Mouse (Mus musculus) liver, embryonic 14.5 days (tissue): ENCODE results near the gene Sik2.
A peak's percentile ranks its signal among the peaks of the same experiment; 100 is the strongest.

Source experiments
- CTCF ChIP-seq: IDR thresholded peaks from 2 replicates; pipeline ENCODE4 v1.5.1; 2016; ENCODE audit warnings: antibody characterized with exemption, low read depth, control low read depth
- EP300 ChIP-seq: IDR thresholded peaks from 2 replicates; pipeline ENCODE4 v1.6.1; 2016; ENCODE audit warnings: antibody characterized with exemption, low read depth

- TF ChIP-seq CTCF (no peak), EP300 (peak; percentile 91)
Measured at GRCm38 (mm10) chr9:50854376-50854775, 154.5 kb downstream of the Sik2 start.
